Mouse (Mus musculus): ENCODE measurements around the gene Itsn1.

The Itsn1 gene

GRCm38 (mm10) chr16:91839462-91839861 lies 110.4 kb downstream of the Itsn1 start:
- no peak for DNase-seq (ENCODE audit: low read depth in 1 of 2, low spot score in 2 of 2)

GRCm38 (mm10) chr16:91841026-91841630 lies 112.0 kb downstream of the Itsn1 start:
- no peak for DNase-seq (ENCODE audit: low read depth in 1 of 2, low spot score in 2 of 2)

GRCm38 (mm10) chr16:91846089-91846741 lies 117.1 kb downstream of the Itsn1 start:
- no peak for DNase-seq (ENCODE audit: low read depth in 1 of 2, low spot score in 2 of 2)

GRCm38 (mm10) chr16:91847525-91848225 lies 118.6 kb downstream of the Itsn1 start:
- DNase-seq (ENCODE audit: low read depth in 1 of 2, low spot score in 2 of 2) = no peak

- DNase-seq (ENCODE audit: low read depth in 1 of 2, low spot score in 2 of 2) = no peak
These were observed 119.4 kb downstream of the Itsn1 start for GRCm38 (mm10) chr16:91848505-91848904.

- no peak for DNase-seq (ENCODE audit: low read depth in 1 of 2, low spot score in 2 of 2)
These were observed 120.0 kb downstream of the Itsn1 start for GRCm38 (mm10) chr16:91848906-91849603.

GRCm38 (mm10) chr16:91850175-91850574 lies 121.1 kb downstream of the Itsn1 start:
- no peak for DNase-seq (ENCODE audit: low read depth in 1 of 2, low spot score in 2 of 2)

- no peak for DNase-seq (ENCODE audit: low read depth in 1 of 2, low spot score in 2 of 2)
These were observed 122.6 kb downstream of the Itsn1 start for GRCm38 (mm10) chr16:91851456-91852231.

GRCm38 (mm10) chr16:91852753-91853152 lies 123.7 kb downstream of the Itsn1 start:
- no peak for DNase-seq (ENCODE audit: low read depth in 1 of 2, low spot score in 2 of 2)

- no peak for DNase-seq (ENCODE audit: low read depth in 1 of 2, low spot score in 2 of 2)
These were observed 124.1 kb downstream of the Itsn1 start for GRCm38 (mm10) chr16:91853223-91853622.

GRCm38 (mm10) chr16:91858695-91859094 lies 129.6 kb downstream of the Itsn1 start:
- no peak for DNase-seq (ENCODE audit: low read depth in 1 of 2, low spot score in 2 of 2)

- DNase-seq (ENCODE audit: low read depth in 1 of 2, low spot score in 2 of 2) = no peak
These were observed 130.1 kb downstream of the Itsn1 start for GRCm38 (mm10) chr16:91859203-91859602.

GRCm38 (mm10) chr16:91859958-91860357 lies 130.9 kb downstream of the Itsn1 start:
- DNase-seq (ENCODE audit: low read depth in 1 of 2, low spot score in 2 of 2) = no peak

GRCm38 (mm10) chr16:91860471-91861125 lies 131.5 kb downstream of the Itsn1 start:
- no peak for DNase-seq (ENCODE audit: low read depth in 1 of 2, low spot score in 2 of 2)

GRCm38 (mm10) chr16:91861784-91862371 lies 132.8 kb downstream of the Itsn1 start:
- no peak for DNase-seq (ENCODE audit: low read depth in 1 of 2, low spot score in 2 of 2)

- no peak for DNase-seq (ENCODE audit: low read depth in 1 of 2, low spot score in 2 of 2)
These were observed 133.8 kb downstream of the Itsn1 start for GRCm38 (mm10) chr16:91862836-91863235.

- no peak for DNase-seq (ENCODE audit: low read depth in 1 of 2, low spot score in 2 of 2)
These were observed 135.7 kb downstream of the Itsn1 start for GRCm38 (mm10) chr16:91864646-91865332.

- DNase-seq (ENCODE audit: low read depth in 1 of 2, low spot score in 2 of 2) = no peak
These were observed 136.6 kb downstream of the Itsn1 start for GRCm38 (mm10) chr16:91865570-91866257.

- DNase-seq (ENCODE audit: low read depth in 1 of 2, low spot score in 2 of 2) = no peak
These were observed 137.2 kb downstream of the Itsn1 start for GRCm38 (mm10) chr16:91866258-91866634.
